Mouse (Mus musculus): ENCODE results near the gene Stambpl1.

Gene Stambpl1

DNA sequence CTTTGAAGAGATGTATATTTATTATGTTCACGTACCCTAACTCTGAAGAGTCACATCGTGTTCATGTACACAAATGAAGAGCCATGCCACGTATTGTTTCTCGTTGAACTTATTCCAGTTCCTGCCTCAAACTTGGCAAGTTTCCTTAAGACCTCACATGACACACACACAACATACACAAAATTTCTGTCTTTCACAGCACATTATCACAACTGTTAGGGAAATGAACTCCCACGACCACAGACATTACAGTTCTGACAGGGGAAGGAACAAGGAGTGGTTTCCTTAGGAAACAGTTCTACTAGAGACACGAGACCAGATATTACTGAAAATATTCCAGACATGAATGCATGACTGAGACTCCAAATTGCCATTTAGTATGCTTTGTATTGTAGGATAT, 91.6 kb downstream of the Stambpl1 start:
- DNase-seq (ENCODE audit: low read depth, low spot score), result no peak

DNA sequence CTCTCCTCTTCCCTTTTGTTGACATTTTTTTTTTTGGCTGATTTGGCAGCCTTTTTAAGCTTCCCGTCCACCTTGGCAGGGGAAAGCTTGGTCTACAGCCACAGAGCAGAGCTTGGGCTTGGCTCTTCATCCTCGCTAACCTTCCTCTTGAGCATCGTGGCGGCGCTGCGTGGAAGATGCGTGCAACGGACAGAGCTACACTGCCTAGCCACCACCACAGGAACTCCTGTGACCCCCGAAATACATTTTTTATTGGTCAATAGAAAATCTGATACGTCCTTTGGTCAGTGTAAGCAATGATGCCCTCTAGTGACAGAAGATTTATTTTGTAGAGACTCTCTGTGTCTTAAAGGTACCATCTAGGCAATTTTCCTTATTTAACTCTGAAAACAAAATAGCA, 92.4 kb downstream of the Stambpl1 start:
- peak; percentile 50 for DNase-seq (ENCODE audit: low read depth, low spot score)

DNA sequence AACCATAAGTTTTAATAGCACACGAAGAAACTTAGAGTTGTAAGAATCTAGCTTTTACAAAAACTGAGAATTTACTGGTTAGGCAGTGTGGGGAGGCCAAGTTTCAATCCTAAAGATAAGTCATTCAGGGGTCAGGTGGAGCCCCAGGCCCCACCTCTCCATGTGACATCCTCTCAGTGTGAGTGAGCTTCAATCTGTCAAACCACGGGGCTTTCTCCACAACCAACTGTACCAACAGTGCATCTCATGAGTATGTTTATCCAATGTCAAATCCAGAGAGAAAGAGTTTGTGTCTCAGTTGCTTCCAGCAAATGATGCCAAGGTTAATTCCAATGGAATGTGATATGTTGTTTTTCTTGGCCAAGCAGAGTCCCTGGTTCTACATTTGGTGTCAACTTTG, 92.8 kb downstream of the Stambpl1 start:
- no peak for DNase-seq (ENCODE audit: low read depth, low spot score)

DNA sequence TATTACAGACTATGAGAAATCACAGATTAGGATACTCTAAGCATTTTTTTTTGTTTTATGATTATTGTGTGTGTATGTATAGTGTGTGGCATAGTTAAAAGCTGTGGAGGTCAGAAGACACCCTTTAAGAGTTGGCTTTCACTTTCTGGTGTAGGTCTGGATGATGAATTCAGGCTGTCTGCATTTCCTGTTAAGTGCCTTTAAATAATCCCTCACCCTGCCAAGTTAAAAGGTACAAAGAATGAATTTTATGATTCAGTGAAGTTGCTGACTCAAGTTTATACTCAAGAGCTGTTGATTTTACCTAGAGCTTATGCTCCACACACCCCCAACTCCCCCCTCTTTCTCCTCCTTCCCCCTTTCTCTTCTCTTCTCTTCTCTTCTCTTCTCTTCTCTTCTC, 95.2 kb downstream of the Stambpl1 start:
- DNase-seq (ENCODE audit: low read depth, low spot score), result peak; percentile 51

DNA sequence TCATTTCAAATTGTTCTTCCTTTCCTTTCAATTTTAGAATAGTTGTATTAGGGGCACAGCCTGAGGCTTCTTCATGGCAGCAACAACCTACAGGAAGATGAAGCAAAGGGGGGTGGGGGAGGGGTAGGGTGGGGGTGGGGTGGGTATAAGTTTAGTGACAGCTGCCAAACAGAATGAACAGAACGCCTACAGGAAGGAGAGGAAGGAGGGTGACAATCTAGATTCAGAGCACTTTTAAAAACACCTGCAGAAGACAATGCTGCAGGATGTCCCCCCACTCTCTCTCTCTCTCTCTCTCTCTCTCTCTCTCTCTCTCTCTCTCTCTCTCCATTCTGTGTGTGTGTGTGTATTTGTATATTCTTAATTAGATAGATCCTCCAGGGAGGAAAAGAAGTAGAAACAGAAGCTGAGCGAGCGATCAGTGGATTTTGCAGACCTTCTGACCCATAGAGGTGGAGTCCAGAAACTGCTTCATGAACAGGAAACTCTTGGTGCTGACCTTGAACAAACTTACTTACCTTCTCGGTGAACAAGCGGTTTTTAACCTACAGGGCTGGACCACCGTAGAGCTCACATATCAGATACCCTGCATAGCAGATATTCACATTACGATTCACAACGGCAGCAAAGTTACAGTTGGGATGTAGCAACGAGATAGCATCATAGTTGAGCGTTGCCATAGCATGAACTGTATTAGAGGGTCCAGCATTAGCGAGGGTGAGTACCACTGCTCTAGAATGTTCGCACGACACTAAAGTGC, 95.8 kb downstream of the Stambpl1 start:
- DNase-seq (ENCODE audit: low read depth, low spot score), result peak; percentile 79

DNA sequence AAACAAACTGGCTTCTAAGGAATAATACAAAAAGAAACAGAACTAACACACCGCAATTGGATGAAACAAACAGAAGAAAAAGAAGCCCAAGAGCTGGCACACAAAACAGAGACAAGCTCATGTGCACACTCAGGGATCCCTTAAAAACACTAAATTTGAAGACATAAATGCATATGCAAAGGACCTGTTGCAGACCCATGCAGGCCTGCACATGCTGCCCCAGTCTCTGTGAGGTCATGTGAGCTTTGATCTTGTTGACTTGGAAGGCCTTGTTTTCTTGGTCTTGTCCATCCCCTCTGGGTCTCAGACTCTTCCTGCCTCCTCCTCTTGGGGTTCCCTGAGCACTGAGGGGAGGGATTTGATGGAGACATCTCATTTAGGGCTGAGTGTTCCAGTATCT, 96.7 kb downstream of the Stambpl1 start:
- DNase-seq (ENCODE audit: low read depth, low spot score), result peak; percentile 71

All from A20 (cell line).